Mouse (Mus musculus): ENCODE measurements at regions not wholly inside any gene's neighbourhood (a gene's known extent, or its start where the extent isn't known, plus 50 kb on each side); places are given as distances from the start of the nearest gene placed in this dataset.

DNA sequence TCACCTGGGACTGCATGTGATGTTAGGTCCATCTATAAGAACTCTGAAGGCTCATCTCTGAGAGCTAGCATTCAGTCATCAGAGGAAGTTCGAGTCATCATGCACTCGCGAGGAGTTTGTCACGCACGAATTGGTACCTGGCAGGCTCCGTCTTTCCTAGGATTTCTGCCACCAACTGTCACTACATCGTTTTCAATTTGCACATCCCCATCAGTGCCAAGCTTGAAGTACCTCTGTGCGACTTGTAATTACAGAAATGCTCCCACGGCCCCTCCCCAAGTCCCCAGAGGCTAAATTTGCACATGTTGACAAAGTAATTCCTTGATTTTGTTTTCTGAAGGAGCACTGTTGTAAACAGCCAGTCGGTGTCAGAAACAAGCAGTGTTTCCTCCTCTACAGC, 372.2 kb upstream of the Id2 start:
- TF ChIP-seq GATA1 (IDR thresholded peaks at IDR 0.05; ENCODE audit: borderline replicate concordance, low read length) (no peak), FLI1 (IDR thresholded peaks at IDR 0.05; ENCODE audit: low read length) (no peak)

Data from megakaryocyte, embryonic 14.5 days (primary cell).